Mouse (Mus musculus) bone marrow, adult 2 months (tissue): ENCODE results near the gene Mob3a. TPM values are rescaled to one million over a fixed set of nuclear protein-coding genes. Genes with fewer than 3 reads are reported as not detected.

Experiments
- H3K27ac ChIP-seq: fragments of 200-500 bp; 2 replicates; pipeline ENCODE4 v1.5.1; 2012; ENCODE audit warnings: low read depth, mild to moderate bottlenecking, control low read depth, inconsistent platforms, low read length; ENCODE audit not compliant: control insufficient read depth, poor library complexity, insufficient read depth
- H3K4me1 ChIP-seq: fragments of 200-500 bp; 2 replicates; pipeline ENCODE4 v1.6.1; 2011; ENCODE audit warnings: low read length; ENCODE audit not compliant: control insufficient read depth, insufficient read depth
- H3K4me3 ChIP-seq: fragments of 200-500 bp; replicated peaks from 2 replicates; pipeline ENCODE3; 2011; ENCODE audit warnings: mild to moderate bottlenecking, low read depth, low read length, control low read depth; ENCODE audit not compliant: control insufficient read depth
- CTCF ChIP-seq: fragments of 200-500 bp; IDR thresholded peaks from 2 replicates; pipeline ENCODE4 v1.5.1; 2011; ENCODE audit warnings: low read length, control low read depth; ENCODE audit not compliant: control insufficient read depth, insufficient read depth
- POLR2A ChIP-seq: fragments of 200-500 bp; IDR thresholded peaks from 2 replicates; pipeline ENCODE4 v1.6.1; 2011; ENCODE audit warnings: low read depth, mild to moderate bottlenecking, control low read depth, low read length, borderline replicate concordance; ENCODE audit not compliant: control insufficient read depth
- WGBS: fragments of 180-500 bp; shearing (Covaris S2); methylation state at CpG from one replicate; pipeline ENCODE4 v1.1.7; 2018; 5-methylcytosine and 5-hydroxymethylcytosine counted together
- polyA plus RNA-seq: library from polyadenylated mRNA; stranded (reverse); fragments of >200 nt; gene quantifications from 2 replicates; pipeline ENCODE4 v1.2.4, GENCODE M21; 2011; ENCODE audit warnings: low replicate concordance; ENCODE audit not compliant: missing spikeins, insufficient read depth, insufficient read length

Gene Mob3a
- polyA plus RNA-seq, 1 experiment: 45.8 TPM

DNA sequence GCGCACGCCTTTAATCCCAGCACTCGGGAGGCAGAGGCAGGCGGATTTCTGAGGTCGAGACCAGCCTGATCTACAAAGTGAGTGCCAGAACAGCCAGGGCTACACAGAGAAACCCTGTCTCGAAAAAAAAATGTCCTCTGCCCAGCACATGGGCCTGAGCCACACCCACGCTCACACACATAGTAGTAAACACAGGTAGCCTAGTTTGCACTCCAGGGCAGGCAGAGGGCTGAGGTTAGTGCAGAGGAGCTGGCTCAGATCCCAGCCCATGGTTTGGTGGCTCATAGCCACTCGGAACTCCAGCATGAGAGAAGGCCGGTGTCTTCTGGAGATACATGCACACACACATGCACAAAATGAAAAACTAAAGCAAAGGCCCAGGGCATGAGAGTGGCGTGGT, 54.8 kb downstream of the Mob3a start:
- Histone ChIP-seq H3K4me3 (no peak overlapping the region), H3K4me1 (no peaks in the 10 kb centered on the region; the same call in 1 of the 2 replicates), H3K27ac (no peak overlapping the region)
- TF ChIP-seq CTCF: no peak
- no peak for TF ChIP-seq POLR2A
- 85% methylated on average over 10 of the region's 10 CpGs for WGBS

DNA sequence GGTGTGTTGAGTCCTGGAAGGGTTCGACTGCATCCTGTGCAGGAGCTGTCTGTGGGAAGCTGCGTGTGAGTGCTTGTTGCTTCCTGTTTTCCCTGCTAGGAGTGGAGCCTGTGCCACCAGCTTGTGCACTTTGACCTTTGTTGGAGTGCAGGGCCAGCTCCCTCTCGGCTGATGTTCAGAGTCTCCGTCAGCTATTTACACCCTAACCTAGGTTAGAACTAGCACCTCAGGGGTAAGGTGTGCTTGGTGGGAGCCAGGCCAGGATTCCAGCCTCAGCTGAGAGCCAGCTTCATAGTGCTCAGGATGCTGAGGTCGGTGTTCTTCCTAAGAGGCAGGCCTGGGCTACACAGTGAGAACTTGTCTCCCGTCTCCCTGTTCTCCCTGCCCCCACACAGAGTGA, 66.4 kb downstream of the Mob3a start:
- Histone ChIP-seq H3K4me3 (no peak overlapping the region), H3K27ac (no peak overlapping the region), H3K4me1 (no peaks in the 10 kb centered on the region)
- 80% methylated on average over 6 of the region's 6 CpGs for WGBS
- TF ChIP-seq POLR2A: no peak
- no peak for TF ChIP-seq CTCF

Other genes starting within 250 kb of the Mob3a start
- not detected in 2 replicates for gene Onecut3, start 207.1 kb downstream of the Mob3a start, polyA plus RNA-seq
- not detected in 2 replicates for gene Atp8b3, start 162.9 kb downstream of the Mob3a start, polyA plus RNA-seq
- gene Rexo1, start 140.4 kb downstream of the Mob3a start, polyA plus RNA-seq: 46.3 and 55.3 TPM in 2 replicates
- 13.4 and 18.6 TPM in 2 replicates for gene Klf16, start 124.7 kb downstream of the Mob3a start, polyA plus RNA-seq
- gene Abhd17a, start 111.6 kb downstream of the Mob3a start, polyA plus RNA-seq: 44.4 and 53.1 TPM in 2 replicates
- 12.9 and 17.2 TPM in 2 replicates for gene Scamp4, start 99.1 kb downstream of the Mob3a start, polyA plus RNA-seq
- gene Adat3, start 99.1 kb downstream of the Mob3a start, polyA plus RNA-seq: 2.2 and 3.2 TPM in 2 replicates
- 2.0 and 2.4 TPM in 2 replicates for gene Gm49322, start 96.0 kb downstream of the Mob3a start, polyA plus RNA-seq
- 49.9 and 75.2 TPM in 2 replicates for gene Csnk1g2, start 79.1 kb downstream of the Mob3a start, polyA plus RNA-seq
- gene Btbd2, start 44.9 kb downstream of the Mob3a start, polyA plus RNA-seq: 7.0 and 22.1 TPM in 2 replicates
- gene Mknk2, start 23.9 kb downstream of the Mob3a start, polyA plus RNA-seq: 70.5 and 89.6 TPM in 2 replicates
- gene Izumo4, start 207 bp upstream of the Mob3a start, polyA plus RNA-seq: 22.9 and 33.3 TPM in 2 replicates
- 35.9 and 68.0 TPM in 2 replicates for gene Ap3d1, start 40.3 kb upstream of the Mob3a start, polyA plus RNA-seq
- gene Dot1l, start 53.2 kb upstream of the Mob3a start, polyA plus RNA-seq: 30.8 and 55.1 TPM in 2 replicates
- gene Sf3a2, start 96.2 kb upstream of the Mob3a start, polyA plus RNA-seq: 26.5 and 34.5 TPM in 2 replicates
- gene Plekhj1, start 96.6 kb upstream of the Mob3a start, polyA plus RNA-seq: 123 and 186 TPM in 2 replicates
- 3.0 TPM in 1 of 2 replicates, not detected in the other for gene Amh, start 103.3 kb upstream of the Mob3a start, polyA plus RNA-seq
- gene Jsrp1, start 111.5 kb upstream of the Mob3a start, polyA plus RNA-seq: 1.4 TPM in 1 of 2 replicates, not detected in the other
- gene Oaz1, start 124.7 kb upstream of the Mob3a start, polyA plus RNA-seq: 672 and 986 TPM in 2 replicates
- not detected in 2 replicates for gene Lingo3, start 142.1 kb upstream of the Mob3a start, polyA plus RNA-seq
- 114 and 136 TPM in 2 replicates for gene Lsm7, start 153.2 kb upstream of the Mob3a start, polyA plus RNA-seq
- 68.6 and 109 TPM in 2 replicates for gene Sppl2b, start 153.3 kb upstream of the Mob3a start, polyA plus RNA-seq
- not detected in 2 replicates for gene Tmprss9, start 169.9 kb upstream of the Mob3a start, polyA plus RNA-seq
- gene Timm13, start 199.0 kb upstream of the Mob3a start, polyA plus RNA-seq: 78.1 and 118 TPM in 2 replicates
- gene Lmnb2, start 216.3 kb upstream of the Mob3a start, polyA plus RNA-seq: 10.7 and 29.8 TPM in 2 replicates
- gene Gadd45b, start 228.1 kb upstream of the Mob3a start, polyA plus RNA-seq: 6.3 and 17.9 TPM in 2 replicates